Mouse (Mus musculus) adrenal gland, adult 18-20 months (tissue): ENCODE data around the gene Ddx25. TPM values are rescaled to one million over a fixed set of nuclear protein-coding genes. Genes with fewer than 3 reads are reported as not detected.

Source experiments
- DNase-seq, 2 experiments: peaks; one replicate each; pipeline ENCODE4 v3.0.0; 2021 to 2022; ENCODE audit warnings: low spot score in 2 of 2
- total RNA-seq, 2 experiments: library from RNA; stranded (reverse); gene quantifications; 1 replicate in 1 of 2; 2 replicates in 1 of 2; pipeline ENCODE4 v1.2.3; 2021

Gene Ddx25
- total RNA-seq, 2 experiments from 2014 or later = 1.0 to 1.1 TPM

DNA sequence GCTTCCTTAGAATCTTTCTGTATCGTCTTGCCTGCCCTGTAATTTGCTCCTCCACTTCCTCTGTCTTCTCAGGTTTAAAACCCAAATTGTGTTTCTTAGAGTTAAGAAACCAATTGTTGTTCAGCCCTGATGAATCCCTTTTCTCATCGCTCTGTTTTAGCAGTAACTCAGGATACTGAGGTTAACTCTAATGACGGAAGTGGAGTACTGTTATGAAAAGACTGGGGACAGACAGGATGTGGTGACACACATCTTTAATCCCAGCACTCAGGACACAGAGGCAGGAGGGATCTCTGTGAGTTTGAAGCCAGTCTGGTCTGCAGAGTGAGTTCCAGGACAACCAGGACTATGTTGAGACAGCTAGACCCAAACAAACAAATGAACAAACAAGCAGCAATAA, 62.9 kb downstream of the Ddx25 start:
- DNase-seq = no peak

DNA sequence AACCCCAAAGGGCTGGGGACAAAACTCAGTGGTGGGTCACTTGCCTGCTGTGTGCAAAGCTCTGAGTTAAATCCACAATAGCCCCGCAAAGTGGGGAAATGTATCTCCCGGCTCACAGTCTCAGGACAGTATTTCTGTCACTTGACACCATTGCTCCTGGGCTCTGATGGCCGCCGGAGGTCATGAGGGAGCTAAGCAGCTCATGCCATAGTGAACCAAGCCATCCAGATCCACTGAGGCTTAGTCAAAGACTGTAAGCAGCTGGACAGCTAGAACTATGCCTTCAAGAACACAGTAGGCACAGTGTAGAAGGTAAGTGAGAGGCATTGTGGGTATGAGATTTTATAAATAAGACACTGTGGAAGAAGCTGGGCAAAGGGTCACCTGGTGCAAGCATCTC, 63.4 kb downstream of the Ddx25 start:
- DNase-seq = no peak

DNA sequence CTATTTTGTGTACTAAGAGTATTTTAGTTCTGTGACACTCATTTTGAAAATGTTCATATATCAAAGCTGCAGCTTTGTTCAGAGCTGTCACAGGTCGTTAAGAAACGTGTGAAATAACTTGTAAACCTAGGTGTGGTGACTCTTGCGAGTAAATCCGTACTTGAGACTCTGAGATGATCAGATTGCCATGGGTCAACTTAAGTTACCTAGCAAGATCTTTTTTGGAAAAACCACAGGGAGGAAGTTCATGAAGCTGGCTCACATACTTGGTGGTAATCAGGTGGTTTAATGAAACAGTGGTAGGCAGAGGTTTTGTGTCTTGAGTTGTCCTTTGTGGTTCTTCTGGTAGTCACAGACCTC, 64.6 kb downstream of the Ddx25 start:
- no peak for DNase-seq

DNA sequence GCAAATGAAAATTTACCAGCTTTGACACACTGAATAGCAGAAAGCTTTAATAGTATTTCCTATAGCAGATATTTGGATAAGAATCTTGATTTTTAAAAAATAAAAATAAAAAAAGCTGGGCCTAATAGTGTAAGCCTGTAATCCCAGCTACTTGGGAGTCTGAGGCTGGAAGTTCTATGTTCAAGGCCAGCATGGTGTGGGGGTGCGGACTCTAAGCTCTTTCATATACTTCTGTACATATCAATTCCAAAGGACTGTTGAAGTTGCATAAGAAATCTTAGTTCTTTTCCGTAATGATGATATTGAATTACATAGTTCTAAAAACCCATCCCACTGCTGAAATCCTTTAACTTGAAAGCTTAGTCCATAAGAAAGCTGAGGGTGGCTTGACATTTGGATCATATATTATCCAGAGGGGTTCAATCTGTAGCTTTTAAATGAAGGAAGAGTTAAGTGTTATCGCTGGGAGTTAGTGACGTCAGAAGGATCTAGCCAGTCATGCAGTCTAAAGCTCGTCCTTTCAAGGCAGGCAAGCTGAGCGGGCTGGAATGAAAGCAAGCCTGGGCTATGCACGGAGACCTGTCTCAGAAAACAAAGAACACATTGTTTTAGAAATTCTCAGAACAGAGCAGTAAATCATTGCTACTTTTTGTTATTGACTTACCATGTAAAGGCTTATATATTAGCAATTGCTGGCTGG, 65.1 kb downstream of the Ddx25 start:
- DNase-seq = no peak

DNA sequence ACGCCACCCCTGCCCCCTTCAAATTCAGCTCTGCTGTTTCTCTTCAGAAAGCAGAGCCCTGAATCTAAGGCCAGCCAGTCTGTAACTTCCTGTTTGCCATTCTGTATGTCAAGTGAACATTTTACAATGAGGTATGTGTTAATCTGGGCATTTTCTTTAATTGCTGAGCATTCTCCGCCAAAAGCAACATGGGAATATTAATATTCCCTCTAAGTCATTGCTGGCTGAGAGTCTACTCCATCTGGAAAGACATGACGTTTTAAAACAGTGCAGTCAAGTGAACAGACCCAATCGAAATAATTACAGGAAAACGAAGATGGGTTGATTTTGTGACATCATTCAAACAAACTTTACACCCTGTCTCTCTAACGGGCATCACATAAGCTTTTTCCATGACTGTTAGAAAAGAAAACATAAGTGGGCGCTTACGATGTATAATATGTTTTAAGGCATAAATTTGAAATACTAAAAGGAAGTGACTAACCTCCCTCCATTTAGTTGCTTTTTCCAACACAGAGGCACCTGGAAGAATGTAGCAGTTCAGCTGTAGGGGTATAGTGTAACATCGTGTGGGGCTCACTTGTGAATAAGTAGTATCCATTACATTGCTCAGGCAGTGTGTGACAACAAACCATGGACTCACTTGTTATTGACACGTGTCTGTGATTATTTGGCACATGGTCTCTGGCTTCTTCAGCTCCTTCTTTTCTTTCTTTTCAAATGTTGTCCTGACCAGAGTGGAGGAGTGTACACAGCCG, 67.0 kb downstream of the Ddx25 start:
- no peak for DNase-seq

DNA sequence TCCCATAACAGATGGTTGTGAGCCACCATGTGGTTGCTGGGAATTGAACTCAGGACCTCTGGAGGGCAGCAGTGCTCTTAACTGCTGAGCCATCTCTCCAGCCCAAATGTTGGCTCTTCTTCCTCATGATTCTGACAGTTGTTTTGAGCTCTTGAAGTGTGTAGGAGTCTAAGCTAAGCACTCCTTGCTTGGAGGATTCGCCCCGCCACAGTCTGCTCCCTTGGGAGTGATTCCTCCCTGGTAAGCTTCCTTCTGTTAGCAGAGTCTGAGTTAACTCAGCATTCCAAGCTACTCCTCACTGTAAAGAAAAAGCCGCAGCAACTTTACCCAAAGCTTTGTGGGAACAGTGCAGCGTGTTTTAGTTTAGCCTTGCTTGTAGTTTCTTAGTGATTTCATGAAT, 69.8 kb downstream of the Ddx25 start:
- DNase-seq = no peak

Other genes starting within 250 kb of the Ddx25 start
- gene Cdon, start 137.4 kb downstream of the Ddx25 start, total RNA-seq = 10 to 100 TPM in 1 of 2 experiments, 1 to 10 TPM in 1; 7.7 to 12.2 TPM
- not detected for gene Gm1113, start 40.3 kb downstream of the Ddx25 start, total RNA-seq
- gene Pus3, start 67 bp upstream of the Ddx25 start, total RNA-seq = 10 to 100 TPM in 1 of 2 experiments, 1 to 10 TPM in 1; 9.5 to 13.0 TPM
- under 1 TPM; 0.30 to 0.38 TPM for gene Pate2, start 11.8 kb upstream of the Ddx25 start, total RNA-seq
- 1 to 10 TPM; 2.7 to 3.1 TPM for gene Hyls1, start 11.9 kb upstream of the Ddx25 start, total RNA-seq
- not detected for gene Pate4, start 53.4 kb upstream of the Ddx25 start, total RNA-seq
- not detected for gene Pate3, start 89.7 kb upstream of the Ddx25 start, total RNA-seq
- not detected for gene Pate1, start 128.9 kb upstream of the Ddx25 start, total RNA-seq
- not detected for gene Gm17677, start 182.5 kb upstream of the Ddx25 start, total RNA-seq
- not detected for gene Gm17727, start 219.6 kb upstream of the Ddx25 start, total RNA-seq
- gene Gm27235, start 231.6 kb upstream of the Ddx25 start, total RNA-seq = not detected
- gene D730048I06Rik, start 231.6 kb upstream of the Ddx25 start, total RNA-seq = not detected